Mouse (Mus musculus): Measurements from ENCODE around the gene Asl.
"Not testable (repeated sequence)": the region's sequence is repeated elsewhere in the genome, so short reads cannot be mapped to it uniquely, and the experiment has no call there.

The Asl gene

DNA sequence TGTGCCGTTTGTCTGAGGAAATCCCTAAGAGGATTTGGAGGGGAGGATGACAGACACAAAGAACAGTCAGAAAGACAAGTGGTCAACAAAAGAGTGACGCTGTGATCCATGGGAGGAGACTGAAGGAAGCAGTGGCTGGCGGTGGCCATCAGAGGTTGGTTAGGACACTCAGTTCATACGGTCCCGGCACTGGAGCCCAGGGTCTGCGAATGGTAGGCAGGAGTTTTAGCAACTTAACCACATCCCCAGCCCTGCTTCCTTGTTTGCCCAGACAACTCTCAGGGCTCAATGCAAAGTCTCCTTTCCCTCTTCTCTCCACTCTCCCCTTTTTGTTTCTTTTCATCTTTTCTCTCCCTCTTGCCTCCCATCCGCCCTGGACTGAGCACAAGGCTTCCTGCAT, 17.1 kb upstream of the Asl start:
- DNase-seq (ENCODE audit: low read depth, low spot score), result no peak

DNA sequence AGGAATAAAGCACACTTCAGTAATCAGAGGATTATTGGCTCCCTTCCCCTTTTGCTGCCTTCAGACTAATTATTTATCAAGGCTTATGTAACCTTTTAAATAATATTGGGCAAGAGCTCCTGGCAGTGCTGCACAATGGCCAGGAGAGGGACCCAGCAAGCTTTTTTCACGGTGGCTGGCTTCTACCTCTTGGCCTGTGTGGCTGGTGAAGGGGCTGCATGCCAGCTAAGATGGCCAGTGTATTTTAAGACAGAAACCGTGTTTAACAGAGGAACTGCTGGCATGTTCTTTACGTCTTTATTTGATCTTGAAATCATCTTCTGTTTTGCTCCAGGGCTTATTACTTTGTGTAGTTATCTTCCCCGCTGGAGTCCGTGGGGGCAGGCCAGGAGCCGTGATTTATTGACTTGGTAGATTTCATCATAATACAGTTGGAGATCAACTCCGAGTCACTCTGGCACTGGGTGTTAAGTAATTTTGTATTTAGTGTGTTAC, 15.2 kb upstream of the Asl start:
- DNase-seq (ENCODE audit: low read depth, low spot score), result peak; percentile 20

DNA sequence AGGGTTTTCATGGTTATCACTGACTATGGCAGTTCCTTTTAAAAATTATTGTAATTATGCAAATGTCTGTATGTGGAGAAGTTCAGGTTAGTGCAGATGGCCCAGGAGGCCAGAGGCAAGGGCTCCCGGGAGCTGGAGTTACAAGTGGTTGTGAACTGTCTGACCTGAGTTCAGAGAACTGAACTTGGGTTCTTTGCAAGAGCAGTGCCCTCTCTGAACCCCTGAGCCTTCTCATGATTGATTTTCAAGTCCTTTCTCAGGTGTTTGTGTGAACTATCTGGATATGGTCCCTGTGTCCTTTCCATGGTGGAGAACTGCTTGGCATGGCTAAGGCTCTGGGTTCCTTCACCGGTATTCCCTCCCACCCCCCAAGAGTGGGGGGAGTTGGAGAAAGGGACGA, 14.7 kb upstream of the Asl start:
- DNase-seq (ENCODE audit: low read depth, low spot score), result no peak

DNA sequence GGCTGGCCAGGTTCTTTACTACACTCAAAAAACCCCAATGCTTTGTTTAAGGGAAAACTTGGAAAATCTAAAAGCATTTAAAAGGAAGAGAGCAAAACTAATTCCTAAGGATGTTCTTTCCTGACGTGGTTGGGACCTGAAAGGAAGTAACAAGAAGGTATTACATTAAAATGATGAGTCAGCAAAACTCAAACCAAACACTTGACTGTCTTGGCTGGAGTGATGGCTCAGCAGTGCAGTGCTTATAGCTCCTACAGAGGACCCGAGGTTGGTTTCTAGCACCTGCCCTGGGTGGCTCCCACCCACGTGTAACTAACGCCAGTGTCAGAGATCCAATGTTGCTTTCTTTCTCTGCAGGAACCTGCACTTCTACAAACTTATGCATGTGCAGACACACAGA, 12.2 kb upstream of the Asl start:
- no peak for DNase-seq (ENCODE audit: low read depth, low spot score)

DNA sequence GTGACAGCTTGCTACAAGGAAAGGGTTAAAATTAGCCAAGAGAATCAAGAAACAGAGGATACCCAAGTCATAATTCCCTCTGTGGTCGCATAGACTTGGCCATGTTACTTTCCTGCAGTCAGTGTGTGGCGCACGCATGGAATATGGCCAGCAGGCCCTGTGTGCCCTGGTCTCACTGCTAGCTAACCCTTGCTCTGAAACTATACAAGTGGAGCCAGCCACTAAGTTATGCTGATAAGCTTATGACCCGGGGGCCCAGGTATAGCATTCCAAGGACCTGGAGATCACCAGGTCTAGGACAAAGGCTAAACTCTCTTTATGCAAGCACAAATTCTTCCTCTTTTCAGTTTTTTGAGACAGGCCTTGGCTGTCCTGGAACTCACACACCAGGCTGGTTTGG, 11.8 kb upstream of the Asl start:
- DNase-seq (ENCODE audit: low read depth, low spot score), result no peak

DNA sequence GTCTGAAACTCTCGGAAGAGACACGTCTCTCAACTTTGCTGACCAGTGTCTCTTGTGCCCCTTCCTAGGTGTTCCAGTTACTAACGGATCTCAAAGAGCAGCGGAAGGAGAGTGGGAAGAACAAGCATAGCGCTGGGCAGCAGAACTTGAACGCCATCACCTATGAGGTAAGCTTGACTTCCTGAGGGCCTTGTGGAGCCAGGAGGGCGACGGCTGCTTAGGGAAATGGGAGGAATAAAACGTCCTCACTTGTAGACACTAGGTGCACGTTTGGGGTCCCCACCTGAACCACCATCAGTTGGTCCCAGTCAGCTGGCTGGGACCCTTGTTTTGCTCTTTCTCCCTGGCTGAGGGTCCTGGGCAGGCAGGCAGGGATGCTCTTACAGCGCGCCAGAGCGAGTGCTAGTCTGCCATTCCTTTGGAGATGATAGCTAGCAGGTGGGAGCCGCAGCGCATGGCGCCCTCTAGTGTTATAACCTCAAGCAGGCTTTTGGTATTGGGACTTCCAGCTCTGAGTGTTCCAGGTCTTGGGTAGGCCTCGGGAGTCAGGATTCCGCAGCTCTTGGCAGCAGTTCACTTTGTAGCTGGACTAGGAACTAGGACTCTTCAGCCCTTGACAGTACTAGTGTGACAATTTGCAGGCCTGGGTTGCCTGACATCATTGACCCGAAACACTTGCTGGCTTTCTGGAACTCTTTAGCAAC, 8.9 kb upstream of the Asl start:
- peak; percentile 78 for DNase-seq (ENCODE audit: low read depth, low spot score)

DNA sequence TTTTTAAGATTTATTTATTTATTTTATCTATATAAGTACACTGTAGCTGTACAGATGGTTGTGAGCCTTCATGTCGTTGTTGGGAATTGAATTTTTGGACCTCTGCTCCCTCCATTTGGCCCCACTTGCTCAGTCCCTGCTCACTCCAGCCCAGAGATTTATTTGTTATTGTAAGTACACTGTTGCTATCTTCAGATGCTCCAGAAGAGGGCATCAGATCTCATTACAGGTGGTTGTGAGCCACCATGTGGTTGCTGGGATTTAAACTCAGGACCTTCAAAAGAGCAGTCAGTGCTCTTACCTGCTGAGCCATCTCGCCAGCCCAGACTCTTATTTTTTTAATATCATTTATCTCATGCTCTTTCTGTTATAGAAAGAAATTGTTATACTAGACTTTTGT, 7.3 kb upstream of the Asl start:
- not testable (repeated sequence) for DNase-seq (ENCODE audit: low read depth, low spot score)

DNA sequence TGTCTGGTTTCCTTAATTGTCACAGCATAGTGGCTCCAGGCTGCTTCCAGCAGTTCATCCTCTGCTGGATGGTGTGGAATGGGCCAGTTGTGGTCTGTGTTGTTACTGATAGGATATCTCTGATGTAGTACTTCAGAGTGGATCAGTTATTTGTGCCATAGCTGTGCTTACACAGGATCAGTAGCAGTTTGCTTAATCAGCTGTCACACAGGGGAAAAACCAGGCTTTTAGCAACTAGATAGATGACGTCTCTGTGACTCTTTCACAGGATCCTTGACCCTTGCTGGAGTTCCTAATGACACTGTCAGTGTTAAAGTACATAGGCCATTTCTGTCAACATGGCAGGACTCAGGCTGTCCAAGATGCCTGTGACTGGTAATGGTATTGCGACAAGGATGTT, 4.8 kb upstream of the Asl start:
- DNase-seq (ENCODE audit: low read depth, low spot score), result no peak

DNA sequence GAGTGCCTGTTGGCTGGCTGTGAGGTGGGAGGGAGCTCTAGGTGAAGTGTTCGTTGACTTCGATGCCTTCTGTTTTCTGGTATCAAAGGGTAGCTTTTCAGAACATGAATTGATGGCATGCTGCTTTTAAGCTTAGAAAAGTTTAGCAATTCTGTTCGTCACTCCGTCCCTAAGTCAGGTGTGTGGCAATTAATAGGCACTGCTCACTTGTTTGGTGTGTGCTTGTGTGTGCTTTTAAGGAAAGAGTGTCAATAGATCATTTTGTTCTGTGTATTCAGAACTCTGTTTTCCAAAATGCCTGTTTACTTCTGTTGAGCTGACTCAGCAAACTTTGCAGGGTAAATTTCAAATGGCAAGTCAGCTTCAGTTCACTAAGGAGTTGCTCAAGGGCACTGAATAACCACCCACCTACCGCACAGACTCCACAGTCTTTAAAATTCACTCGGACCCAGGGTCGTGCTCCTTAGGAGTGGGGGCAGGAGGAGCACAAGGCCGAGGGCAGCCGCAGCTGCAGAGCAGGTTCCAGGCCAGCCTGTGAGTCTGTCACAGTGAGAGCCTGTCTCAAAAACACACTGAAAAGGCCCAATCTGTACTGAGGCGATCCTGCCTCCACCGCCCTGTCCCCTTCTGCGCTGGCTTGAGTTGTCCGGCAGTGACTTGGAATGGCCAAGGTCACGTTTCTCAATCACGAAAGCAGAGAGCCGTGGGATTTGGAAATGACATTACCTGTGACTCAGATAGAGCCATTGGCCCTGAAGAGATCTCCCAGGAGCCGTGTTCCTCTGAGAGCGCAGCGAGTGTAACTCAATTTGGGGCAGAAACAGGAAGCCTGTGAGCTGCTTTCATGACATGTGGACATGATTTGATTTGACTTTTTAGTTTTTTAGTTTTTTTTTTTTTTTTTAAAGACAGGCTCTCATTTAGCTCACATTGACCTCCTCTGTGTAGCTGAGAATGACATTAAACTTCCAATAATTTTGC, 2.7 kb upstream of the Asl start:
- no peak for DNase-seq (ENCODE audit: low read depth, low spot score)

DNA sequence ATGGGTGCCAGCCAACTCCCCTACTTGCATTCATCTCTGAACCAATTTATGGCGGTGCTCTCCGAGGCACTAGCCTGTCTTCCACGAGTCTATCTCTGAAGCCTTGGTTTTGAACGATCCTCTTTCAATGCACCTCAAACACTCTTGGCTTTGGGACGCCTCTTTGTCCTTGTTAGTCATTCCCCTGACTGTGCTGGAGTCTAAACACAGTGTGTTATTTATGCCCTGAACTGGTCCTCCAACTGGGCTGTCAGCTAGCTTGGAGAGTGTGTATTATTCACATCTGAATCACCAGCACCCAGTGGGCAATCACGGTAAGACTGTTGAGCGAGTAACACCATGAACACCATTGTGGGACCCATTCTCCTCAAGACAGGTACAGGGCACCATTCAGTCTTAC, 1.4 kb downstream of the Asl start:
- DNase-seq (ENCODE audit: low read depth, low spot score), result no peak

DNA sequence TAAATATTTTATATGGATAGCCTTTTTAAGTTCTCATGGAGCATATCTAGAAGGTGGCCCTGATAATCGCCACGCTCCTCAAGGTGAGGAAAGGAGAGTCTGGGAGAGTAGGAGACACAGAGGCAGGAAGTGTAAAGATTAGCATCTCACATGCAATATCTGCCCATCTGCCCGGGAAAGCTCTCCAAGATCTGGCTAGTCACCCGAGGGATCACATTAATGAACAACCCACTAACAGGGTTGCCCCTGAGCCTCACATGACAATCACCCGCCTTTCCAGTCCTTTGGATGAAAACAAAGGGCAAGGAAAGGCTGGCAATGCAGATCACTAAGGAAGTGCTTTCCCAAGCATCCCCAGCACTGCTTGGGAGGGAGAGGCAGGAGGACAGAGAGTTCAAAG, 1.9 kb downstream of the Asl start:
- no peak for DNase-seq (ENCODE audit: low read depth, low spot score)

DNA sequence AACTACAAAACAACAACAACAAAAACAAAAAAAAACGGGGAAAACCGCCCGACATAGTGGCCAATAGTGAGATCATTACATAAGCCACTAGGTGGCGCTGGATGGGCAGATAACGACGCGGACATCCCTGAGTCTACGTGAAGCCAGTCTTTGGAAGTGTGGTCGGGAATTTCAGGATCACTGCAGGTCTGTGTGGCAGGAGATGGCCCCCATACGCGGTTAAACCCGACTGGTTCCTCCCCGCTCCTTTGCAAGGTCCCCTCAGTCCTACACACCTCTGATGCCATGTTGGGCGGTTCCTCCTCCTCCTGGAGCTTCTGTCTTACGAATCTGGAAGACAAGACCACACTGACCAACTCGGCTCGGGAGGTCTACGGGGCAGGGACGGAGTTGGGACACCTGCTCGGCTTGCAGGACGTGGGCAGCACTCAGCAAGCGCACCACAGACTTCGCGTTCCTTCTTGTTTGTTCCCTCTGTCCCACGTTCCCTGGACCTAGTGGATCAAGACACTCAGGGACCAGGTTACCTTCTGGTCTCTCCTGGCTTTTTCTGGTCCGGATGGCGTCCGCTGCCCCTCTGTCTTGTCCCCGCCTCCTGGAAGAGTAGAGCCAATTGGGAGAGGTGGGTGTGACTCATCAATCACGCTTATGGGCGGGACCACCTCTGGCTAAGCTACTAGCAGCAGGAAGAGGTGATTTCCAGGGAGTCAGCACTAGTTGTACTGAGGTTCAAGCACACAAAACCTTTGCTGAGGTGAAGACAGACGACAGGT, 5.1 kb downstream of the Asl start:
- DNase-seq (ENCODE audit: low read depth, low spot score), result peak; percentile 92

DNA sequence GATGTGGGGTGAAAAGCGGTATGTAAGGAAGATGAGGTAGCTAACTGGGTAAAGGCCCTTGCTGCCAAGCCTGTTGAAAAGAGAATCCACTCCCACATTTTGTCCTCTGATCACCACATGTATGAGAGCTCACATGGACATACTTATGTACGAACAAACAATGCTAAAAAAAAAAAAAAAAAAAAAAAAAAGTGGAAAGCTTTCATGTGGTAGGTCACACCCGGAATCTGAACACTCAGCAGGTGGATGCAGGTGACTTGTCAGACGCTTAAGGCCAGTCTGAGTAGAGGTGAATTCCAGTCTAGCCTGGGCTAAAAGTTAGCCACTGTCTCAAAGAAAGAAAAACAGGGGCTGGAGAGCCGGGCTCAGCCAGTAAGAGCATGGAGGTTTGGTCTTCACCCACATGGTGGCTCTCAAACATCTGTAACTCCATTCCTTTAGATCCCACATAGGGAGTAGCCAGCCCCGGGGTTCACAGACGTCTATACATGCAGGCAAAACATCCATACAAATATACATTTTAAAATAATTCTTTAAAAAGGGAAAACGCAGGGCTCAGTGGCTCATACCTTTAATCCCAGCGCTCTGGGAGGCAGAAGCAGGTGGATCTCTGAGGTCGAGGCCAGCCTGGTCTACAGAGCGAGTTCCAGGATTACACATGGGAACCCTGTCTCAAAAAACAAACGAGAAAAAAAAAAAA, 5.8 kb downstream of the Asl start:
- DNase-seq (ENCODE audit: low read depth, low spot score), result no peak

DNA sequence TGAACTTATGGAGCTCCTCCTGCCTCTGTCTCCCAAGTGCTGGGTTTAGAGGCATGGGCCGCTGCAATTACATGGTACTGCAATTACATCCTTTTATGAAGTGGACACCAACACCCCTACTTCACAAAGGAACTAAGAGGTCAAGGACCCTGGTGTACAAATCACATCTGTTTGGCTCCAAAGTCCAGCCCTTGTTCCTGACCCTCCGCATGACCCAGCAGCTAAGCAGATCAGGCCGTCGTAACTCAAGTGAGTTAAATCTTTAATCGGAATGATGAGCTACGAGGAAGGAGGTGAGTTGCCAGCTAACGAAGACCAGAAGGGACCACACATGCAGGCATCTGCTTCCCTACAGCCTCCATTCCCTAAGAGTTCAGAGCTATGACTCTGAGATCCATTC, 6.7 kb downstream of the Asl start:
- no peak for DNase-seq (ENCODE audit: low read depth, low spot score)

DNA sequence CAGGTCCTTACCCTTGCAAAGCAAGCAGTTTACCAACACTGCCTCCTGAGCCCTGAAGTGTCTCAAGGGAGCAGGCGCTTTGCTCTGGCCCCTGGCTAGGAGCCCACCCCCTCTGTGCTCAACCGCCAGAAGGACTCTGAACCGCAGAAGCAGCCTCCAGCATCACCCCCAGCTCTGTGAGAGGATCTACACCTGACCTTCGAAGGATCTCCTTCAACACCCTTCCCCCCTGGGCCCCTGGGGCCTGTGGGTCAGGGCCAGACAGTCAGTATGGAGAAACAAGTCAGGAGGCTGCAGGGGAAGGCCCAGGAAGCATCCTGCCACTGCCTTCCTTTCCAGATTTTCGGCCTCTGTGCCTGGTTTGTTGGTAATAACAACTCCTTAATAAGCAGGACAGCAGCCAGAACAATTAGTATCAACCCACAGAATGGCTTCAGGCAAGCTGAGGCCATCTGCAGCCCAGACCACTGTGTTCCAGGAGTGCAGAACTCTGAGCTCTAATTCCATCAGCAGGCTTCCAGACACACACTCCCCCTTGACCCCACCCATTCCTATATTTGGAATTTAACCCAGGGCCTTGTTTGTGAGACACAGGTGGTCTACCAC, 7.6 kb downstream of the Asl start:
- DNase-seq (ENCODE audit: low read depth, low spot score), result no peak

DNA sequence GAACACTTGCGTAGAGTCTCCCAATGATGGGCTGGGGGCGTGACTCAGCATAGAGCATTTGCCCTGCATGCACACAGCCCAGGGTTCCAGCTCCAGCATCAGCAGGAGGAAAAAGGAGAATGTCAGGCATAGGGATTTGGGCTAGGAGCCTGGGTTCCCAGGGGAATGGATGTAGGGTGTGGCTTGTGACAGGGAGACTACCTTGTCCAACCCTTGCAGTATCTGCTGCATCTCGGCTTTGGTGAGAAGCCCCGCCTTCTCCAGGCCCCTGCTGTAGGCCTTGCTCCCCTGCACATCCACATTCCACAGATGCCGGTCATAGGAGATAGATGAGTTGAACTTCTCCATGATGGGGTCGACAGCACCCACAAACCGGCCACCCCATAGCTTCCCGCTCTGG, 9.6 kb downstream of the Asl start:
- no peak for DNase-seq (ENCODE audit: low read depth, low spot score)

DNA sequence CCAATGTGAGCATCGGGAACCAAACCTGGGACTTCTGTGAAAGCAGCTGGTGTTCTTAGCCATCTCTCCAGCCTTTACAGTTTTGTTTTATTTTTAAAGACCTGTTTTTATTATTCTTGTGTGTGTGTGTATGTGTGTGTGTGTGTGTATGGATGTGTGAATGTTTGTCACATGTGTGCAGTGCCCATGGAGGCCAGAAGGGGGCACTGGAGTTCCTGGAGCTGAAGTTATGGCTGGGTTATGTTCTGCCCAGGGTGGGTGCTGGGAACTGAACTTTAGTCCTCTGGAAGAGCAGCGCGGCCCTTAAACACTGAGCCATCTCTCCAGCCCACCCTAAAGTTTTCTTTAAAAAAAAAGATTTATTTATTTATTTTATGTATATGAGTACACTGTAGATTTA, 13.9 kb downstream of the Asl start:
- DNase-seq (ENCODE audit: low read depth, low spot score), result no peak

DNA sequence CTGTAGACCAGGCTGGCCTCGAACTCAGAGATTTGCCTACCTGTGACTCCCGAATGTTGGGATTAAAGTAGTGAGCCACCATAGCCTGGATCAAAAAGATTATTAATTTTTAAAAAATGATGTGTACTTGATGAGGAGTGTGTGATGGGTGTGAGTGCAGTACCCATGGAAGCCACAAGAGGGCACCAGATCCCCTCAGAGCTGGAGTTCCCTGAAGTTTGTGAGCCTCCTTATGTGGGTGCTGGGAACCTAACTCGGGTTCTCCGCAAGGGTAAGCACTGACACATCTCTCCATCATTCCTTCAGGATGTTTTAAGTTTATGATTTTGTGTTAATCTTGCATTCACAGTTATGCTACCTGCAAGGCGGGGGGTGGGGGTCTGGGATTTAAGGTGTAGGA, 18.1 kb downstream of the Asl start:
- no peak for DNase-seq (ENCODE audit: low read depth, low spot score)

DNA sequence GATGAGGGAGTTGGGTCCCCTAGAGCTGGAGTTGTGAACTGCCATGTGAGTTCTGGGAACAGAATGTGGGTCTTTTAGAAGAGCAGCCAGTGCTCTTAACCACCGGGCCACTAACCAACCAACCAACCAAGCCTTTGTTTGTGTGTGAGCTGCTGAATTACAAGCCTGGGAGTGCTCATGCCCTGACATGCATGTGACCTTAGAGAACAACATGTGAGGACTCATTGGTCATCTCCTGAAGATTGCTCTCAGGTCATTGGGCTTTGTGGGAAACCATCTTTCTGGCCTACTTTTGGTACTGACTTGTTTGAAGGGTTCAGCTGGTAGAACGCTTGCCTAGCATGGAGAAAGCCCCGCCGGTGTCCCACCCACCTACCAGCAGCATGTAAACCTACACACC, 19.3 kb downstream of the Asl start:
- DNase-seq (ENCODE audit: low read depth, low spot score), result no peak

DNA sequence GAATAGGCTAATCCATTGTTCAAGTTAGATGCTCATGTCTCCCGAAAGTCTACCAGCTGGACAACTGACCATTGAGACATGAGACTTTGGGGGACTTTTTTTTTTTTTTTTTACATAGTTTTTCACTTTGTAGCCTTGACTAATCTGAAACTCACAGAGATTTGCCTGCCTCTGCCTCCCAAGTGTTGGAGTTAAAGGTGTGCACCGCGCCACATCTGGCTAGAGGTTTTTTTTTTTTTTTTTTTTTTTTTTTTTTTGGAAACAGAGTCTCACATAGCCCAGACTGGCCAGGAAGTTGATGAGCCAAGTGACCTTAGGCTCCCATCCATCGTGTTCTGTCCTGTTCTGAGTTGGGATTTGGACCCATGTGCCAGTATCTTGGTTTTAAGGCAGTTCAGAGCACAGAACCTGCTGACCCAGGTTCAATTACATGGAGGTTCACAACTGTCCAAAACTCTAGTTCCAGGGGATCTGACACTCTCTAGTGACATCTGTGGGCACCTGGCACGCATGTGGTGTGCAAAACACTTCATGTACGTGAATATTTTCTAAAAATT, 20.9 kb downstream of the Asl start:
- no peak for DNase-seq (ENCODE audit: low read depth, low spot score)

DNA sequence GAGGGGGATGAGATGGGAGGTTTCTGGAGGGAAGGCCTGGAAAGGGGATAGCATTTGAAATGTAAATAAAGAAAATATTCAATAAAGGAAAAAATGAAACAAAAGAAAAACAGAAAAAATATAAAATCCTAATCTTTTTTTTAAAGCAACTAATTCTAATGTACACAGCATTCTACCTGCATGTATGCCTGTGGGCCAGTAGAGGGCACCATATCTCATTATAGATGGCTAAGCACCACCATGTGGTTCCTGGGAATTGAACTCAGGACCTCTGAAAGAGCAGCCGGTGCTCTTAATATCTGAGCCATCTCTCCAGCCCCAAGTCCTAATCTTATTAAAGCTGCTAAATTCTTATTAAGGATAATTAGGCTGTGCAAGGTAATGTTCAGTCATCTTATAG, 21.7 kb downstream of the Asl start:
- DNase-seq (ENCODE audit: low read depth, low spot score), result no peak

Measured in mesoderm, embryonic 11.5 days (tissue).